Mouse (Mus musculus): ENCODE measurements at regions not wholly inside any gene's neighbourhood (a gene's known extent, or its start where the extent isn't known, plus 50 kb on each side); places are given as distances from the start of the nearest gene placed in this dataset.

DNA sequence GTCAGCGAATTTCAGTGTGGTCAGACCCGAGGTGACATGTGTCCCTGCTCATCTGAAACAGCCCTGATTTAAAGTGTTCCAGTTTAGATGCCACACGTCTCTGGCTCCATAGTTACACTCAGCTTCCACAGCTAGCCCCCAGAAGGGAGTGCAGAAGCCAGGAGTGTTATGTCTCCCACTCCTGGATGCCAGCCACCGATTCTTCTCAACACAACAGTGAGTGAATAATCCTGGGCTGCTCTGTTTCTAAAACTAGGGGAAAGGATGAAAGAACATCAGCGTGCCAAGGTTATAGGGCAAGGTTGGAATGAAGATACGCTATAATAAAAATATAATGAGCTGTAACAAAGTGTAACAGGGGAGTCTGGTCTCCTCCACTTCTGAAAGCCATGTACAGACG, 51.5 kb upstream of the Stmnd1 start:
- peak; percentile 45 for DNase-seq

DNA sequence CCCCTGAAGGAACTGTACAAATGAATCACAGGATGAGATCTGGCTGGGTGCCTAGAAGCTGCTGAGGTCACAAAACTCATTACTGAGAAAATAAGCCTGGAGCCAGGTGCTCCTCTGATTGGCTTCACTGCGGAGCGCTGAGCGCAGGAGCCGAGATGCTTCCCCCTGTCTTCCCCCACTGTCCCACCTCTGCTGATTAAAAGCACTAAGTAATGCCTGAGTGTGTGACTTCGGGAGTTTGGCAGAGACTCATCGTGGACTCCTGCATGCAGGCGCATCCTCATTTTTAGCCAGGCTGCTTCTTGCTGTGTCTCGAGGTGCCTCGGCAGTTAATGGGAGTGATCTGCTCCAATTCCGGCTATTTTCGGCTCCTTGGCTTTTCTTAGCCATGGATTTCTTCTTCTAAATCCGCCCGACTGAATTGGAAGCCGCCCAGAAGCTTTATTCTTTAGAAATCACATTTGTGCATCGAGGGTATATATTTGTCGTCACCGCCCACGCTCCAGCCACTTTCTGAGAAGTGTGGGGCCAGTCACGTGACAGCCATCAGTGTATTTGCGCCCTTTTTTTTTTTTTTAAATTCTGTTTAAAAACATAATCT, 55.3 kb upstream of the Stmnd1 start:
- DNase-seq, result peak; percentile 67

- no peak for DNase-seq
These were observed 56.3 kb upstream of the Stmnd1 start for GRCm38 (mm10) chr13:46216954-46217838.

GRCm38 (mm10) chr13:46203551-46203950, 70.0 kb upstream of the Stmnd1 start:
- no peak for DNase-seq

DNA sequence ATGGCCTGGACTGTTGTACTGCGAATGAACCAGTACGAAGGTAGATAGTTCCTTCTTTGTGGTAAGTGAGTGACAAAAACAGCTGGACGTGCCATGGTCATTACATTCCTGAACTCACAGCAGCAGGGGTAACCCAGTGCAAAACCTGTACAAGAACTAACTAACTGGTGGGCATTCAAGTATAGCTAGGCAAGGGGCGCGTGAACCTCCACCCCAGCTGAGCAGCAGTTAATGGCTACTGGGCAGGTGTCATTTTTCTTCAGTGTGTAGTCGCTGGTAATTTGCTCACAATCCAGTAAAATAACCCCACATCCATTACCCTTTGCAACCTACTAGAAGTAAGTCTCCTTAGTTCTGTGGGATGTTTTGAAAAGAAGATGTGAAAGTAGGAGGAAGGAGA, 70.9 kb upstream of the Stmnd1 start:
- no peak for DNase-seq

DNA sequence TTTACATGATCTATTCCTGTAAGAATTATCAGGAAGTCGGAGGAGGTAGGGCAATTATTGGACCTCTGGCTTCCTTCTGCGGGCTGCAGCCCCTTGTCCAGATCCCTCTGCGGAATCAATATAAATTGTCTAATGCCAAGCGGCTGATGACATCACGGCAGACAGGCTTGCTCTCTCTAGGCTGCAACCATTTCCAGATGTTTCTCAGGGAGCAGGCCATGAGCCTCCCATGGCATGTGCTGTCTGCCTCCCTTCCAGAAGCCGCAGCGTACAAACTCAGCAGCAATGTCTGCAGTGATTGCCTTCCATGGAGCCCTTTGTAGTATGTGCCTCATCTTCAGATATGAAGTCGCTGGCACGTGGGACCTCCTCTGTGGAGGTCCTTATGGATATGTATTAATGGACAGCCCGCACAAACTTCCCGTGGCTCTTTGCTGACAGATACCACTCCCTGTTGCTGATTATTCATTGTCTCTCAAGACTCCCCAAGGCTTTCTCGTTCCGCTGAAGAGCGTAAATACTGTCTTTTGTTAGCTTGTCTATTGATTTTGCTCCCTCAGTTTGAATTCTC, 72.4 kb upstream of the Stmnd1 start:
- DNase-seq, result no peak

- no peak for DNase-seq
These were observed 80.4 kb upstream of the Stmnd1 start for GRCm38 (mm10) chr13:46193131-46193530.

- DNase-seq, result no peak
These were observed 83.8 kb upstream of the Stmnd1 start for GRCm38 (mm10) chr13:46189726-46190125.

DNA sequence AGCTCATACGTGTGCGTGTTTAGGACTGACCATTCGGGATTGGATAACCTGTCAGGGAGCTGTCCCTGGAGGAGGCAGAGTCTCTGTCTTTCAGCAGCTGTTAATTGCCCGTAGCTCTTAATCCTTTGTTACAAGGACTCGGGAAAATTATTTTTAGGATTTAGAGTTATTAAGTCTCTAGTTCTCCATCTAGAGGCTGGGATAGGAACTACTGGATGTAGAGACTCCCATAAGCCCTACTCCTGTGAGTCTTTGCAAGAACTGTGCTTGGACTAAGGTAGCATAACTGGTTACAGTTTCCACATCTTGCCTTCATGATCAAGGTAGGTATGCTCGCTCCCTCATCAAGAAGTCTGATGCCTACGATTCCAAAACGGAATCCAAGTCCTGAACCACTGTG, 90.7 kb upstream of the Stmnd1 start:
- DNase-seq, result no peak

DNA sequence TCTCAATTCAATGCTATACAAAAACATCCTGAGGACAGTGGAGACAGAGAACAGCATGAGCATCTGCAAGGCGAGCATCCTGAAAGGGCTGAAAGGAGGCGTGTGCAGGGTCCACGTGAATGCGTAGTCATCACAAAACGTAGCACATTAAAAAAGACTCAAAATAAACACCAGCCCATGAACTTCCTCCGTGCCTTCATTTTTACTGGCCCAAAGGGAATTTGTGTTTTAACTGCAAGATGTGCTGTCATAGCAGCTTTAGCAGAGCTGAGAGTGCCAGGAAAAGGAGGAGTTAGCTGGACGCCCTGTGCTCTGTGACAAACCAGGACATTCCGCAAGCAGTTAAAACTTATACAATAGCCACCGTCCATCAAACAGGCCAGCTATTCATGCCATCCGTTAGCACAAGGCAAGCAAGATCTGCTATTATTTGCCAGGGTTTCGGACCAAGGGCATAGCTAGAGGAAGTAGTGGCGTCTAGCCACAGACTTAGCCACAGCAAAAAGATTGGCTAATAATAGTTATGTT, 92.9 kb upstream of the Stmnd1 start:
- DNase-seq, result peak; percentile 24

- no peak for DNase-seq
These were observed 93.6 kb upstream of the Stmnd1 start for GRCm38 (mm10) chr13:46179916-46180315.

DNA sequence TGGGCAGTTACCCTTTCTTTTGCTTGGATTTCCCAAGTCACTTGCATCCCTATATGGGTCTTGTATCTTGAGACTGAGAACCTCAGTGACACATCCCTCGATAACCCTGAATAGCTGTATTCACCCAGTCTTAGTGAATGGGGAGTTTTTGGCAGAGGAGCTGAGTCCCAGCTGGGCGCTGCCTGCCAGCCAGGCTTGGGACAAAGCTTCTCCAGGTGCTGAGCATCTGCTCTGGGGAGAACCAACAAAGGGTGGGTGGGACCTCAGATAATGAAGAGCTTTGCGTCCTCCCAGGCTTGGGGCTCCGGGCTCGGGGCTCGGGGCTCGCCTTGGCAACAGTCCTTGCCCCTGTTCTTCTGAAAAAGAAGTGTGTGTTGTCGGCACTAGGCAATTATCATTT, 100.4 kb upstream of the Stmnd1 start:
- no peak for DNase-seq

GRCm38 (mm10) chr13:46162025-46162374, 111.5 kb upstream of the Stmnd1 start:
- DNase-seq, result peak; percentile 82

GRCm38 (mm10) chr13:46161261-46162024, 112.1 kb upstream of the Stmnd1 start:
- DNase-seq, result no peak

- DNase-seq, result no peak
These were observed 114.2 kb upstream of the Stmnd1 start for GRCm38 (mm10) chr13:46159354-46159753.

- no peak for DNase-seq
These were observed 120.0 kb upstream of the Stmnd1 start for GRCm38 (mm10) chr13:46153282-46154260.

- DNase-seq, result no peak
These were observed 133.5 kb upstream of the Stmnd1 start for GRCm38 (mm10) chr13:46140006-46140405.

DNA sequence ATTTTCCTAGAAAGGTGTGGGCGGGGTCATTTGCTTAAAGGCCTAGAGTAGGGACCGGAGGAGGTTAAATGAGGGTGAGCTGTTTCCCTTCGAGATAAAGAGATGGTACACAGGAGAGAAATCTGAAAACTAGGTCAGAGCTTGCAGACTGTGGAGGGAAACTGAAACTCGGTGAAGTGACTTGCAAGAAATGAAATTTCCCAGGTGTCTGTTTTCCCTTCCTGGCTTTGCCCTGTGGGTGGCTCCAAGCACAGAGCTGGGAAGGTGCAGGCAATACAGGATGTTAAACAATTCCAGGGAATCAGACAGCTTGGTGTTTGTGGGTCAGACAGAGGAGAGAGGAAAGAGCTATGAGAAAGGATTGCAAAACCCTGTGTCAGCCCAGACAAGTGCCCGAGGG, 134.3 kb upstream of the Stmnd1 start:
- DNase-seq, result no peak

DNA sequence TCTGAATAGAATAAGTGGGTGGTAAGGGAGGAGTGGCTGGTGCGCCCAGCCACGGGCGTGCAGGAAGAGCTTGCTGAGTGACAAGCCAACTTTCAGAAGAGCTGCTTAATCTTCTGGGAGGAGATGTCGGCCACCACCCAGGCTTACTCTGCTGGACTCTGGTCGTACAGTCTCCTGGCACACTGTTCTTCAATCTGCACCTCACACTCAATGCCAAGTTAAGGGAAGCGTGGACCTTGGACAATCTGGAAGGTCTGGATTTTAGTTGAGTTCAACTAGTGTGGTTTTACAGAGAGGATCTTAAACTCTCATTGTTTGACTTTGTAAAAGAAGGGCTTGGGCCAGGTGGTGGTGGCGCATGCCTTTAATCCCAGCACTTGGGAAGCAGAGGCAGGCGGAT, 138.1 kb upstream of the Stmnd1 start:
- no peak for DNase-seq

- DNase-seq, result no peak
These were observed 144.2 kb upstream of the Stmnd1 start for GRCm38 (mm10) chr13:46129236-46129855.

GRCm38 (mm10) chr13:46123446-46123845, 150.1 kb upstream of the Stmnd1 start:
- DNase-seq, result no peak
